Mouse (Mus musculus) heart, embryonic 13.5 days (tissue): ENCODE measurements around the gene Ppp1r37. TPM values are rescaled to one million over a fixed set of nuclear protein-coding genes. Genes with fewer than 3 reads are reported as not detected.
"Not testable (repeated sequence)": the region's sequence is repeated elsewhere in the genome, so short reads cannot be mapped to it uniquely, and the experiment has no call there.

Source experiments
- ATAC-seq: fragments of 200-750 bp; cut with Nextera tagmentation; 2 replicates; pipeline ENCODE4 v1.8.0; 2017; ENCODE audit warnings: moderate TSS enrichment; ENCODE audit not compliant: insufficient number of reproducible peaks, low FRiP score, low TSS enrichment; ENCODE audit errors: extremely low read depth
- H3K27ac ChIP-seq: fragments of 300-500 bp; sonication (generic); replicated peaks from 2 replicates; pipeline ENCODE4 v1.5.1; 2015; ENCODE audit warnings: moderate library complexity, mild to moderate bottlenecking, inconsistent platforms
- H3K27me3 ChIP-seq: fragments of 300-500 bp; sonication (generic); replicated peaks from 2 replicates; pipeline ENCODE4 v1.6.1; 2015; ENCODE audit warnings: mild to moderate bottlenecking, inconsistent platforms
- H3K36me3 ChIP-seq: fragments of 300-500 bp; sonication (generic); 2 replicates; pipeline ENCODE4 v1.6.1; 2015; ENCODE audit warnings: mild to moderate bottlenecking, inconsistent platforms
- H3K4me1 ChIP-seq: fragments of 300-500 bp; sonication (generic); 2 replicates; pipeline ENCODE4 v1.6.1; 2015; ENCODE audit warnings: inconsistent platforms
- H3K4me2 ChIP-seq: fragments of 300-500 bp; sonication (generic); 2 replicates; pipeline ENCODE4 v1.6.1; 2015; ENCODE audit warnings: inconsistent platforms, mild to moderate bottlenecking, moderate library complexity
- H3K4me3 ChIP-seq: fragments of 300-500 bp; sonication (generic); 2 replicates; pipeline ENCODE4 v1.5.1; 2015; ENCODE audit warnings: moderate library complexity, mild to moderate bottlenecking, inconsistent platforms
- H3K9ac ChIP-seq: fragments of 300-500 bp; sonication (generic); 2 replicates; pipeline ENCODE4 v1.6.1; 2015; ENCODE audit warnings: inconsistent platforms, mild to moderate bottlenecking, moderate library complexity
- H3K9me3 ChIP-seq: fragments of 300-500 bp; sonication (generic); 2 replicates; pipeline ENCODE4 v1.6.1; 2016; ENCODE audit warnings: inconsistent platforms
- WGBS: fragments of 180-500 bp; shearing (Covaris S2); methylation state at CpG from one replicate; pipeline ENCODE4 v1.1.7; 2015; ENCODE audit warnings: mixed read lengths; 5-methylcytosine and 5-hydroxymethylcytosine counted together
- polyA plus RNA-seq: library from polyadenylated mRNA; unstranded; fragments of >200 nt; fragmentation: Nextera tagmentation; extraction: Ambion mirVana; gene quantifications from 2 replicates; pipeline ENCODE4 v1.2.1, GENCODE M21; 2015

The Ppp1r37 gene
- polyA plus RNA-seq, 1 experiment from 2014 or later, result 17.2 TPM

DNA sequence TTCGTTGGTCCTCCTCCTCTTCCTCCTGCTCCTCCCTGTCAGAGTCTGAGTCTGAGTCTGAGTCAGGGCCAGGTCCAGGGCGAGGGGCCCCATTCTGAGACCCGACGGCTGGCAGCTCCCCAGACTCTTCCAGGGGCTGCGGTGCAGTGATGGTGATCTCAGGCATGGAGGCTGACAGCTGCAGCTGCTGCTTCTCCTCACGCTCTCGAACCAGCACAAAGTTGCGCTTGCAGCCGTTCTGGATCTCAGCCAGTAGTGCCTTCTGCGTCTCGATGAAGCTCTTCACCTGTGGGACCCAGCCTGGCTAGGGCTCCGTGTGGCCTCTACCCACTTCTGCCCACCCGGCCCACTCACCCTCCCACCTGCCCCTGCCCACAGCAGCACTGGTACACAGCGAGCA lies 30.6 kb downstream of the Ppp1r37 start:
- no peak overlapping the region for H3K27ac ChIP-seq
- no peak for ATAC-seq
- no peak overlapping the region for H3K4me3 ChIP-seq
- peaks cover 17% of the 10 kb centered on the region for H3K4me1 ChIP-seq
- H3K4me2 ChIP-seq, result no peak overlapping the region
- H3K9me3 ChIP-seq, result no peaks in the 10 kb centered on the region
- no peaks in the 10 kb centered on the region for H3K27me3 ChIP-seq
- WGBS, result 85% methylated on average over 14 of the region's 14 CpGs
- H3K9ac ChIP-seq, result no peak overlapping the region
- H3K36me3 ChIP-seq, result peaks cover 77% of the 10 kb centered on the region

DNA sequence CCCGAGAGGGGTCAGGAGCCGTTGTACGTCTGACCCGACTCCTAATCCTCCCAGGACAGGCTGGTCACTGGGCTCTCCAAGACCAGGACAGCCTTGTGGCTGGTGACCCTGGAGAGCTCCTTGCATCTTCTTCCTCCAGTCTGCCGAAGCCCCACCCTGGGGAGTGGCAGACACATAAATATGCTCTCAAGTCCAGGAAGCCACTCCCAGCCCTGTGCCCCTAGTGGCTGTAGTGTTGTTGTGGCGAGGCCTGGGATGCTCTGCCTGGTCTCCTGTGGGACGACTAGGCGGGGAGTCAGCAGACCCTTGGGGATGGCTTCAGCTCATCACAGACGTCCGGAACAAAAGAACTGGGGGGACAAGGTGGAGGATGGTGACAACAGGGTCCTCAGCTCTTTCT lies 31.8 kb downstream of the Ppp1r37 start:
- no peak overlapping the region for H3K9ac ChIP-seq
- peaks cover 5% of the 10 kb centered on the region for H3K4me1 ChIP-seq
- H3K27ac ChIP-seq, result no peak overlapping the region
- peaks cover 77% of the 10 kb centered on the region for H3K36me3 ChIP-seq
- 71% methylated on average over 10 of the region's 10 CpGs for WGBS
- ATAC-seq, result no peak
- no peak overlapping the region for H3K4me3 ChIP-seq
- no peaks in the 10 kb centered on the region for H3K9me3 ChIP-seq
- H3K27me3 ChIP-seq, result peaks cover 6% of the 10 kb centered on the region; the same call in 1 of the 2 replicates
- H3K4me2 ChIP-seq, result no peak overlapping the region

GRCm38 (mm10) chr7:19525105-19525481 lies 37.8 kb downstream of the Ppp1r37 start:
- H3K9ac ChIP-seq, result no peak overlapping the region
- WGBS, result 83% methylated on average over 2 of the region's 2 CpGs
- no peak for ATAC-seq

GRCm38 (mm10) chr7:19524420-19525104 lies 38.3 kb downstream of the Ppp1r37 start:
- WGBS, result 11% methylated on average over 24 of the region's 24 CpGs
- peak overlapping the region; percentile 87 for H3K4me2 ChIP-seq
- ATAC-seq, result no peak
- peaks cover 14% of the 10 kb centered on the region for H3K36me3 ChIP-seq
- no peaks in the 10 kb centered on the region for H3K9me3 ChIP-seq
- H3K27me3 ChIP-seq, result peaks cover 68% of the 10 kb centered on the region
- H3K4me1 ChIP-seq, result peaks cover 30% of the 10 kb centered on the region
- H3K9ac ChIP-seq, result peak overlapping the region; percentile 74
- peak overlapping the region; percentile 54 for H3K4me3 ChIP-seq
- H3K27ac ChIP-seq, result no peak overlapping the region

More at GRCm38 (mm10) chr7:19525105-19525481, 37.8 kb downstream of the Ppp1r37 start:
- H3K27me3 ChIP-seq, result peaks cover 62% of the 10 kb centered on the region
- H3K4me1 ChIP-seq, result peaks cover 25% of the 10 kb centered on the region
- no peak overlapping the region for H3K4me3 ChIP-seq
- H3K9me3 ChIP-seq, result no peaks in the 10 kb centered on the region
- peaks cover 19% of the 10 kb centered on the region for H3K36me3 ChIP-seq
- no peak overlapping the region for H3K4me2 ChIP-seq
- no peak overlapping the region for H3K27ac ChIP-seq

- Histone ChIP-seq H3K9ac (peak overlapping the region; percentile 74), H3K9me3 (no peaks in the 10 kb centered on the region), H3K4me2 (peak overlapping the region; percentile 87), H3K4me1 (peaks cover 31% of the 10 kb centered on the region), H3K36me3 (peaks cover 7% of the 10 kb centered on the region), H3K27ac (no peak overlapping the region), H3K27me3 (peaks cover 75% of the 10 kb centered on the region), H3K4me3 (peak overlapping the region; percentile 54)
- ATAC-seq, result no peak
- 2% methylated on average over 64 of the region's 64 CpGs for WGBS
These were observed 39.0 kb downstream of the Ppp1r37 start for GRCm38 (mm10) chr7:19523757-19524419.

DNA sequence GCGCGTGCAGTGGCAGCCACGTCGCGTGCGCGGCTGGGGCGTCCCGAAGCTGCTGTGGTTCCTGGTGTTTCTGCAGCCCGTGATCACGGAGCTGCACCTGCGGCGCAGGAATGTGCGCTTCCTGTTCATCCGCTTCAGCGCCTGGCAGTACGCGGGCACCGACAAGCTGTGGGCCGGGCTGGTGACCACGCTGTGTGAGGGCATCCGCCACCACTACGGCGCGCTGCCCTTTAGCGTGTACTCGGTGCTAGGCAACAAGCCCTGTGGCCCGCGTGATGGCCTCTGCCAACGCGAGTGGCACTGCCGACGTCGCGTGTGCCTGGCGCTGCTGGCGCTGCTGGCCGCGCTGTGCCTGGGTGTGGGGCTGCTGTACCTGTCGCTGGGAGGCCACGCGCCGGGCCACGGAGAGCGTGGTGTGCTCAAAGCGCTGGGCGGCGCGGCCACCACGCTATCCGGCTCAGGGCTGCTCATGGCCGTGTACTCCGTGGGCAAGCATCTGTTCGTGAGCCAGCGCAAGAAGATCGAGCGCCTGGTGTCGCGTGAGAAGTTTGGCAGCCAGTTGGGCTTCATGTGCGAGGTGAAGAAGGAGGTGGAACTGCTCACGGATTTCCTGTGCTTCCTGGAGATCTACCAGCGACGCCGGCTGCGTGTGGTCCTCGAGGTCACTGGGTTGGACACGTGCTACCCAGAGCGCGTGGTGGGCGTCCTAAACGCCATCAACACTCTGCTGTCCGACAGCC lies 39.7 kb downstream of the Ppp1r37 start:
- H3K9ac ChIP-seq, result peak overlapping the region; percentile 74
- no peak for ATAC-seq
- peak overlapping the region; percentile 54 for H3K4me3 ChIP-seq
- peaks cover 31% of the 10 kb centered on the region for H3K4me1 ChIP-seq
- no peaks in the 10 kb centered on the region for H3K36me3 ChIP-seq
- peak overlapping the region; percentile 87 for H3K4me2 ChIP-seq
- 12% methylated on average over 72 of the region's 72 CpGs for WGBS
- H3K27me3 ChIP-seq, result peaks cover 82% of the 10 kb centered on the region
- H3K27ac ChIP-seq, result no peak overlapping the region
- no peaks in the 10 kb centered on the region for H3K9me3 ChIP-seq

DNA sequence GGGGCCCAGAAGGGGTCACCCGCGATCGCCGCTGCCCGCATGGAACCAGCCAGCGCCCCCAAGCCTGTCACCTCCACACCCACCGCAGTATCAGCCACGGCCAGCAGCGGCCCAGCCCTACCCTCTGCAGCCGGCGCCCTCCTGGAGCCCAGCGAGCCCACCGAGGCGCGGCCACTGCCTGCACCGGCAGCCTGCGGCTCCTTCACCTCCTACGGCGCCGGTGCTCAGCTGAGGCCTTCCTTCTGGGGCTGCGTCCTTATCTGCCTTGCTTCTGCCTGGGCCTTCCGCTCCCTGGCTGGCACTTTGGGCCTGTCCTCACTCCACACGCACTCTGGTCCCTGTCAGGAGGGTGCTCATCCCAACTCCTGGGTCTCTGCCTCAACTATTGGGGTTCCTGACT lies 42.8 kb downstream of the Ppp1r37 start:
- Histone ChIP-seq H3K4me1 (peaks cover 38% of the 10 kb centered on the region), H3K36me3 (no peaks in the 10 kb centered on the region), H3K9me3 (no peaks in the 10 kb centered on the region), H3K27ac (no peak overlapping the region), H3K9ac (peak overlapping the region; percentile 74), H3K27me3 (peaks cover 96% of the 10 kb centered on the region), H3K4me2 (peak overlapping the region; percentile 75), H3K4me3 (peak overlapping the region; percentile 46)
- WGBS, result 5% methylated on average over 23 of the region's 23 CpGs
- ATAC-seq, result no peak

DNA sequence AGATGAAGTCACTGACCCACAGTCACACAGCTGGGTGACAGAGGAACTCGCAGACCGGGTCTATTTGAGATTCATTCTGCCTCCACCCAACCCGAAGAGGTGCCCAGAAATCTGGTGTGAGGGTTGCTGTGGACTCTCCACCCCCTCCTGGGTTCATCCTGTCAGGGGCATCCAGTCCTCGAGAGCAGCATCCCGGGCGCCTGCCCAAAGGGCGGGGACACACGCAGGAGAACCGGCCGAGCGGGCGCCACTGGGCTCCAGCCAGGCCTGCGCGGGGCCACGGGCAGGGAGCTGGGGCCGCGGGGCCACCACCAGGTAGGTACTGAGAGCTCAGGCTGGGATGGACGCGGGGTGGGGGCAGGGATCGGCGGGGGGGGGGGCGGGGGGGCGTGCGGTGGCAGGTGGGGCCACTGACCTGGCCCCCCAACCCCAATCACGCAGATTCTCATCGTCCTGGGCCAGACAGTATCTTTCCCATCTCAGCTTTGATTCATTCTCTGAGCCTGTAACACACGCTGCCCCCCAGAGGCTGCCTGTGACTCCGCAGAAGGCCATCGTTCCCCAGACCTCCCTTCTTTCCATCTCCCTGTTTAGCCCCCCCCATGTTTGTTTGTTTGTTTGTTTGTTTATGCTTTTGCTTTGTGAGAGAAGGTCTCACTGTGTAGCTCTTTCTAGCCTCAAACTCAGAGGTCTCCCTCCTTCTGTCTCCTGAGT lies 45.1 kb downstream of the Ppp1r37 start, which contains the start of gene Nkpd1:
Gene Nkpd1, plus strand, starts transcription at position 187 of the 714 bp plus-strand sequence.
- Histone ChIP-seq H3K36me3 (no peaks in the 10 kb centered on the region), H3K9me3 (no peaks in the 10 kb centered on the region), H3K27ac (no peak within 1 kb of the TSS), H3K4me1 (peaks cover 18% of the 10 kb centered on the region), H3K27me3 (peaks cover 74% of the 10 kb centered on the region), H3K4me3 (peak within 1 kb of the TSS; percentile 14; the same call in 1 of the 2 replicates), H3K9ac (peak within 1 kb of the TSS; percentile 61), H3K4me2 (peak within 1 kb of the TSS; percentile 58)
- no peak for ATAC-seq
- WGBS, result 3% methylated on average over 27 of the region's 29 CpGs

- H3K27ac ChIP-seq, result no peak overlapping the region
- no peaks in the 10 kb centered on the region for H3K9me3 ChIP-seq
- peaks cover 19% of the 10 kb centered on the region for H3K27me3 ChIP-seq
- no peak overlapping the region for H3K4me3 ChIP-seq
- H3K4me1 ChIP-seq, result peaks cover 15% of the 10 kb centered on the region
- H3K36me3 ChIP-seq, result no peaks in the 10 kb centered on the region
- no peak overlapping the region for H3K9ac ChIP-seq
- no peak overlapping the region for H3K4me2 ChIP-seq
- WGBS, result 64% methylated on average over 6 of the region's 6 CpGs
- no peak for ATAC-seq
These were observed 50.5 kb downstream of the Ppp1r37 start for GRCm38 (mm10) chr7:19512353-19512752.

GRCm38 (mm10) chr7:19511934-19512333 lies 50.9 kb downstream of the Ppp1r37 start:
- Histone ChIP-seq H3K4me1 (peaks cover 19% of the 10 kb centered on the region), H3K27me3 (peaks cover 15% of the 10 kb centered on the region)
- H3K4me3 ChIP-seq, H3K27ac ChIP-seq, ATAC-seq, H3K36me3 ChIP-seq, H3K9me3 ChIP-seq, H3K9ac ChIP-seq, H3K4me2 ChIP-seq: not testable (repeated sequence)
- WGBS, result 74% methylated on average over 7 of the region's 7 CpGs

DNA sequence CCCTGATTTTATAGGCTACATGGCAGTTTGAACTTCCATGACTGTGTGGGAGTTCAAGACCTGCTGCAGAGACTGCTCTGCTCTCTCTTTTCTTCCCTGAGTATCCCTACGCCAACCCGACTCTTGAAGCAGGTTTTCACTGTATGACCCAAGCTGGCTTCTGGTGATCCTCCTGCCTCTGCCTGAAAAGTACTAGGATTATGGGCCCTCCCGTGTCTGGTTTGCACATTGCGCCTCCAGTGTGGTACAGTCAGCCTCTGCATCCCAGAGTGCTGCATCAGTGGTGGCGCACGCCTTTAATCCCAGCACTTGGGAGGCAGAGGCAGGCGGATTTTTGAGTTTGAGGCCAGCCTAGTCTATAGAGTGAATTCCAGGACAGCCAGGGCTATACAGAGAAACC lies 53.1 kb downstream of the Ppp1r37 start:
- H3K27me3 ChIP-seq, result no peaks in the 10 kb centered on the region
- peaks cover 26% of the 10 kb centered on the region for H3K4me1 ChIP-seq
- peak overlapping the region; percentile 83 for H3K27ac ChIP-seq
- H3K4me3 ChIP-seq, result peak overlapping the region; percentile 79
- H3K9me3 ChIP-seq, result no peaks in the 10 kb centered on the region
- H3K9ac ChIP-seq, result peak overlapping the region; percentile 90; the same call in 1 of the 2 replicates
- WGBS, result 90% methylated on average over 7 of the region's 7 CpGs
- ATAC-seq, result no peak
- H3K36me3 ChIP-seq, result no peaks in the 10 kb centered on the region
- H3K4me2 ChIP-seq, result peak overlapping the region; percentile 88
